Mouse (Mus musculus): ENCODE measurements at regions not wholly inside any gene's neighbourhood (a gene's known extent, or its start where the extent isn't known, plus 50 kb on each side); places are given as distances from the start of the nearest gene placed in this dataset.

DNA sequence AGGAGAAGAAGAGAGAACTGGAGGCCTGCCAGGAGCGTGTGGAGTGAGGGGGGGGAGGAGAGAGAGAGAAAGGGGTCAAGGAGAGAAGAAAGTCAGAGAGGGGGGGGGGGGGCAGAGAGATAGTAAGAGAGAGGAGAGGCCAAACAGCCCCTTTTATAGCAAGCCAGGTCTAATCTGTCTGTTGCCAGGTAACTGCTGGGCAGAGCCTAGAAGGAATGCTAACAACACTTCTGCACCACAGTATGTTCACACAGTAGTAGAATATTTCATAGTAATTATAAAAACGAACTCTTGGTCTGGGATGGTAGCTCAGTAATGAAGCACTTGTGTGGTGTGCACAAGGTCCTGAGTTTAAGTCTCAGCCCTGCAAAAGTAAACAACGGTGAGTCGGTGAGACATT is 248.4 kb upstream of the Cdh5 start:
- TF ChIP-seq CTCF (IDR thresholded peaks at IDR 0.05; ENCODE audit: low read depth), result no peak
- Histone ChIP-seq H3K9ac (no peak overlapping the region), H3K4me3 (ENCODE audit: low read depth, low read length) (no peak overlapping the region), H3K27me3 (ENCODE audit: insufficient read depth, low read length) (no peaks in the 10 kb centered on the region), H3K4me2 (no peak overlapping the region), H3K36me3 (ENCODE audit: insufficient read depth) (no peaks in the 10 kb centered on the region), H3K27ac (ENCODE audit: low read depth) (no peak overlapping the region), H3K9me3 (ENCODE audit: low read depth, low read length) (no peaks in the 10 kb centered on the region), H3K4me1 (ENCODE audit: insufficient read depth) (0 out of 2 replicates have a peak, but pooled peaks cover 4% of the 10 kb centered on the region)
- WGBS, result 54% methylated on average over 4 of the region's 4 CpGs
- peak; percentile 63; the same call in 1 of the 2 replicates for ATAC-seq (ENCODE audit: insufficient read depth)
- no peak for DNase-seq

- Histone ChIP-seq H3K9ac (no peak overlapping the region), H3K9me3 (ENCODE audit: low read depth, low read length) (no peaks in the 10 kb centered on the region), H3K4me2 (no peak overlapping the region), H3K36me3 (ENCODE audit: insufficient read depth) (no peaks in the 10 kb centered on the region), H3K4me3 (ENCODE audit: low read depth, low read length) (no peak overlapping the region), H3K27ac (ENCODE audit: low read depth) (no peak overlapping the region), H3K27me3 (ENCODE audit: insufficient read depth, low read length) (no peaks in the 10 kb centered on the region), H3K4me1 (ENCODE audit: insufficient read depth) (0 out of 2 replicates have a peak, but pooled peaks cover 4% of the 10 kb centered on the region)
- WGBS, result 48% methylated on average over 9 of the region's 9 CpGs
- no peak for TF ChIP-seq CTCF (IDR thresholded peaks at IDR 0.05; ENCODE audit: low read depth)
- ATAC-seq (ENCODE audit: insufficient read depth) (no peak), DNase-seq (no peak)
Measured at GRCm38 (mm10) chr8:103855291-103855690, 246.1 kb upstream of the Cdh5 start.

DNA sequence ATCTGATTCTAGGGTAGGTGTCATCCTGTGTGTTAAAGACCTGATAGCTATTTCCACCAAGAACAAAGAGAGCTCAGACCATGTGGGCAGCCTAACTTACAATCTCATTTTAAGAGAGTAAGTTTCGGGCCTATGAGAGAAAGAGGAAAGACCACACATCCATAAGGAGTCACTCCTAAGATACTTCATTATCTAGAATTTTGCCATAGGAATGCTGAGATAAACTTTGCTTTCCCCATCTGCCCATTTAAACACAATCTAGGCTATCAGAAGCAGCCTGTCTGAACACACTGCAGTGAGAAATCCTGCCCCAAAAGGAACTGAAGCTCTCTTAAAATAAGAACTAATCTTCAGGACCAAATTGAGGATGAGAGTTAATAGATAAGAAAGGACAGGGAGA is 242.3 kb upstream of the Cdh5 start:
- 73% methylated on average over 1 of the region's 1 CpGs for WGBS

GRCm38 (mm10) chr8:103873598-103874502 is 227.6 kb upstream of the Cdh5 start:
- peak; percentile 36; the same call in 1 of the 2 replicates for ATAC-seq (ENCODE audit: insufficient read depth)
- Histone ChIP-seq H3K36me3 (ENCODE audit: insufficient read depth) (no peaks in the 10 kb centered on the region), H3K4me1 (ENCODE audit: insufficient read depth) (peaks cover 12% of the 10 kb centered on the region), H3K27me3 (ENCODE audit: insufficient read depth, low read length) (no peaks in the 10 kb centered on the region), H3K27ac (ENCODE audit: low read depth) (peak overlapping the region; percentile 56; the same call in 1 of the 2 replicates), H3K4me3 (ENCODE audit: low read depth, low read length) (no peak overlapping the region), H3K9me3 (ENCODE audit: low read depth, low read length) (no peaks in the 10 kb centered on the region), H3K4me2 (no peak overlapping the region), H3K9ac (no peak overlapping the region)
- DNase-seq, result peak; percentile 83
- 25% methylated on average over 7 of the region's 7 CpGs for WGBS
- TF ChIP-seq CTCF (IDR thresholded peaks at IDR 0.05; ENCODE audit: low read depth), result no peak

More for the DNA sequence above, 242.3 kb upstream of the Cdh5 start:
- no peak for TF ChIP-seq CTCF (IDR thresholded peaks at IDR 0.05; ENCODE audit: low read depth)
- Histone ChIP-seq H3K9ac (no peak overlapping the region), H3K4me3 (ENCODE audit: low read depth, low read length) (no peak overlapping the region), H3K36me3 (ENCODE audit: insufficient read depth) (no peaks in the 10 kb centered on the region), H3K27me3 (ENCODE audit: insufficient read depth, low read length) (no peaks in the 10 kb centered on the region), H3K9me3 (ENCODE audit: low read depth, low read length) (no peaks in the 10 kb centered on the region), H3K4me2 (no peak overlapping the region), H3K4me1 (ENCODE audit: insufficient read depth) (no peaks in the 10 kb centered on the region), H3K27ac (ENCODE audit: low read depth) (no peak overlapping the region)
- no peak for ATAC-seq (ENCODE audit: insufficient read depth)
- no peak for DNase-seq

DNA sequence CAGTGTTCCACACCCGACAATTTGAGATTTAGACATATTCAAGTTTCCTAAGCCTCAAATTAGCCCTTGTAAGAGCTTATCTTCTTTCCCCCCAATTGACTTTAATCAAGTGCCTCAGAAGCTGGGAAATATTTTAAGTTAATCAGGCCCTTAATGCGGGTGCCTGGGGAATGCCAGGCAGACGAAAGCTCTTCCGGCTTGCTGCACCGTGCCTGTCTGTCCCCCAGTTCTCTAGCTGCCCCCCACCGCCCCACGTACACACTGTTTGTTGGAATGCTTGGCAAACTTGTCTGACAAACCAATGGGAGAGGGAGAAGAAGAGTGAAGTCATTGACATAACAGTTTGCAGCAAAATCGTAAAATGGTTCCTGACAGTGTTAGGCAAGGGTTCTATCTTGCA is 226.9 kb upstream of the Cdh5 start:
- no peak for TF ChIP-seq CTCF (IDR thresholded peaks at IDR 0.05; ENCODE audit: low read depth)
- DNase-seq (no peak), ATAC-seq (ENCODE audit: insufficient read depth) (no peak)
- H3K9me3 ChIP-seq (ENCODE audit: low read depth, low read length), result no peaks in the 10 kb centered on the region
- peaks cover 12% of the 10 kb centered on the region for H3K4me1 ChIP-seq (ENCODE audit: insufficient read depth)
- peak overlapping the region; percentile 56; the same call in 1 of the 2 replicates for H3K27ac ChIP-seq (ENCODE audit: low read depth)
- no peak overlapping the region for H3K4me3 ChIP-seq (ENCODE audit: low read depth, low read length)
- H3K4me2 ChIP-seq, result no peak overlapping the region
- H3K36me3 ChIP-seq (ENCODE audit: insufficient read depth), result no peaks in the 10 kb centered on the region
- 53% methylated on average over 8 of the region's 8 CpGs for WGBS
- H3K9ac ChIP-seq, result no peak overlapping the region
- H3K27me3 ChIP-seq (ENCODE audit: insufficient read depth, low read length), result no peaks in the 10 kb centered on the region

GRCm38 (mm10) chr8:103879505-103879904 is 221.9 kb upstream of the Cdh5 start:
- H3K27me3 ChIP-seq (ENCODE audit: insufficient read depth, low read length), result no peaks in the 10 kb centered on the region
- no peak overlapping the region for H3K4me3 ChIP-seq (ENCODE audit: low read depth, low read length)
- H3K36me3 ChIP-seq (ENCODE audit: insufficient read depth), result no peaks in the 10 kb centered on the region
- H3K9me3 ChIP-seq (ENCODE audit: low read depth, low read length), result no peaks in the 10 kb centered on the region
- H3K9ac ChIP-seq, result no peak overlapping the region
- 44% methylated on average over 2 of the region's 2 CpGs for WGBS
- no peak for TF ChIP-seq CTCF (IDR thresholded peaks at IDR 0.05; ENCODE audit: low read depth)
- no peak overlapping the region for H3K4me2 ChIP-seq
- DNase-seq (peak; percentile 80), ATAC-seq (ENCODE audit: insufficient read depth) (peak; percentile 58; the same call in 1 of the 2 replicates)
- H3K4me1 ChIP-seq (ENCODE audit: insufficient read depth), result no peaks in the 10 kb centered on the region
- H3K27ac ChIP-seq (ENCODE audit: low read depth), result no peak overlapping the region

DNA sequence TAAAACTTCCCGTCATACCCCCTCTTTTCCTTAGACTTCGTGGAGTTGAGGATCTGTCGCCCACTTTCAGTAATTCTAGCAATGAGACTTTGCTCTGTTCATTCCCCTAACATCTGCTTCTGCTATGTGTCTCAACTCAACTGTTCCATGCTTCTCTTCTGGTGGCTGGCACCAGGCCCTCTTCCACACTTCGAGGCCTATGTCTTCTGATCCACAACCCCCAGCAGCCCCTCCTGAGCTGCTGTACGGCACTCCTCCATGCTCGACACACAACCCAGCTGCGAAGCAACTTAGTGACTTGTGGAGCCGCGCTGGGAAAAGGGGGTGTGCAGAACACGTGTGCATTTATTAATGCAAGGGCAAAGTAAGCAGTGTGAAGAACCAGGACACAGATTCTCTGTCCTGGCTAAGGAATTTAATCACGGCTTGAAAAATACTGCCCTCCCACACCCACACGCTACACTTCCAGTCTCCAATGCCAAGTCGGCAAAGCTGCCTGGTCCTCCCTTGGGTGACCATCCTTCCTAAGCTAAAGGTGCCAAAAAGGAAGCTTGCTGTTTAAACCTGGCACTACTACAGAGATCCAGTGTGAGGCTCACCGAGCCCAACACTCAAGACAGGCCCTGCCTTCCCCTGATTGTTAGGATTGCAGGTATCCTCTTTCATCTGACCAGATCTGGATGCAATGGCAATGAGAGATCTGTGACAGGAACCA is 220.8 kb upstream of the Cdh5 start:
- TF ChIP-seq CTCF (IDR thresholded peaks at IDR 0.05; ENCODE audit: low read depth), result no peak
- Histone ChIP-seq H3K27me3 (ENCODE audit: insufficient read depth, low read length) (no peaks in the 10 kb centered on the region), H3K4me1 (ENCODE audit: insufficient read depth) (no peaks in the 10 kb centered on the region), H3K4me3 (ENCODE audit: low read depth, low read length) (no peak overlapping the region), H3K27ac (ENCODE audit: low read depth) (peak overlapping the region; percentile 48; the same call in 1 of the 2 replicates), H3K9ac (no peak overlapping the region), H3K36me3 (ENCODE audit: insufficient read depth) (no peaks in the 10 kb centered on the region), H3K9me3 (ENCODE audit: low read depth, low read length) (no peaks in the 10 kb centered on the region), H3K4me2 (no peak overlapping the region)
- ATAC-seq (ENCODE audit: insufficient read depth) (peak; percentile 48), DNase-seq (peak; percentile 27)
- WGBS, result 79% methylated on average over 14 of the region's 14 CpGs
